Mouse (Mus musculus): ENCODE data around the gene Dus2.

The Dus2 gene

GRCm38 (mm10) chr8:106046872-106047559 lies 55.9 kb downstream of the Dus2 start:
- no peak for DNase-seq (ENCODE audit: low spot score)

- no peak for DNase-seq (ENCODE audit: low spot score)
Measured at GRCm38 (mm10) chr8:106047854-106048630, 56.9 kb downstream of the Dus2 start.

- DNase-seq (ENCODE audit: low spot score), result no peak
Measured at GRCm38 (mm10) chr8:106049840-106050239, 58.7 kb downstream of the Dus2 start.

- DNase-seq (ENCODE audit: low spot score), result no peak
Measured at GRCm38 (mm10) chr8:106051068-106051467, 59.9 kb downstream of the Dus2 start.

- no peak for DNase-seq (ENCODE audit: low spot score)
Measured at GRCm38 (mm10) chr8:106052510-106053089, 61.5 kb downstream of the Dus2 start.

GRCm38 (mm10) chr8:106054190-106054811 lies 63.2 kb downstream of the Dus2 start:
- DNase-seq (ENCODE audit: low spot score), result no peak

GRCm38 (mm10) chr8:106055038-106055437 lies 63.9 kb downstream of the Dus2 start:
- no peak for DNase-seq (ENCODE audit: low spot score)

GRCm38 (mm10) chr8:106056455-106056982 lies 65.4 kb downstream of the Dus2 start:
- no peak for DNase-seq (ENCODE audit: low spot score)

GRCm38 (mm10) chr8:106058731-106059612 lies 67.8 kb downstream of the Dus2 start, which contains the start of gene Nfatc3:
Nfatc3 (plus strand) TSS chr8:106058840.
- DNase-seq (ENCODE audit: low spot score), result peak; percentile 74

- no peak for DNase-seq (ENCODE audit: low spot score)
Measured at GRCm38 (mm10) chr8:106059613-106060371, 68.7 kb downstream of the Dus2 start.

GRCm38 (mm10) chr8:106060521-106060920 lies 69.4 kb downstream of the Dus2 start:
- DNase-seq (ENCODE audit: low spot score), result no peak

GRCm38 (mm10) chr8:106061686-106062085 lies 70.5 kb downstream of the Dus2 start:
- DNase-seq (ENCODE audit: low spot score), result no peak

- no peak for DNase-seq (ENCODE audit: low spot score)
Measured at GRCm38 (mm10) chr8:106063046-106063445, 71.9 kb downstream of the Dus2 start.

- no peak for DNase-seq (ENCODE audit: low spot score)
Measured at GRCm38 (mm10) chr8:106066721-106067120, 75.6 kb downstream of the Dus2 start.

- DNase-seq (ENCODE audit: low spot score), result no peak
Measured at GRCm38 (mm10) chr8:106069565-106069964, 78.4 kb downstream of the Dus2 start.

GRCm38 (mm10) chr8:106072113-106072512 lies 81.0 kb downstream of the Dus2 start:
- DNase-seq (ENCODE audit: low spot score), result no peak

- no peak for DNase-seq (ENCODE audit: low spot score)
Measured at GRCm38 (mm10) chr8:106074236-106074635, 83.1 kb downstream of the Dus2 start.

GRCm38 (mm10) chr8:106074659-106075058 lies 83.5 kb downstream of the Dus2 start:
- no peak for DNase-seq (ENCODE audit: low spot score)

GRCm38 (mm10) chr8:106075161-106075862 lies 84.2 kb downstream of the Dus2 start:
- DNase-seq (ENCODE audit: low spot score), result peak; percentile 69

GRCm38 (mm10) chr8:106075863-106076174 lies 84.7 kb downstream of the Dus2 start:
- no peak for DNase-seq (ENCODE audit: low spot score)
